Mouse (Mus musculus): ENCODE measurements around the gene Mmp19.

The Mmp19 gene

GRCm38 (mm10) chr10:128790398-128791124, at the start of gene Mmp19:
TSS of gene Mmp19 (plus strand) at chr10:128790910.
- no peak for DNase-seq (ENCODE audit: low read depth in 1 of 2, low spot score in 2 of 2)

GRCm38 (mm10) chr10:128742616-128743015, 48.1 kb upstream of the Mmp19 start:
- DNase-seq (ENCODE audit: low read depth in 1 of 2, low spot score in 2 of 2): no peak

- DNase-seq (ENCODE audit: low read depth in 1 of 2, low spot score in 2 of 2): no peak
Measured at GRCm38 (mm10) chr10:128743235-128743634, 47.5 kb upstream of the Mmp19 start.

- peak in 1 of 2 experiments; percentile 9 for DNase-seq (ENCODE audit: low read depth in 1 of 2, low spot score in 2 of 2)
Measured at GRCm38 (mm10) chr10:128743791-128744191, 46.9 kb upstream of the Mmp19 start.

GRCm38 (mm10) chr10:128744211-128744610, 46.5 kb upstream of the Mmp19 start:
- DNase-seq (ENCODE audit: low read depth in 1 of 2, low spot score in 2 of 2): no peak

GRCm38 (mm10) chr10:128744680-128745601, 45.8 kb upstream of the Mmp19 start, which contains the start of gene Dgka:
TSS of gene Dgka (minus strand) at chr10:128744855.
- no peak for DNase-seq (ENCODE audit: low read depth in 1 of 2, low spot score in 2 of 2)

- no peak for DNase-seq (ENCODE audit: low read depth in 1 of 2, low spot score in 2 of 2)
Measured at GRCm38 (mm10) chr10:128745946-128746613, 44.6 kb upstream of the Mmp19 start.

GRCm38 (mm10) chr10:128746972-128747645, 43.6 kb upstream of the Mmp19 start:
- no peak for DNase-seq (ENCODE audit: low read depth in 1 of 2, low spot score in 2 of 2)

- peak; percentile 54 to 66 for DNase-seq (ENCODE audit: low read depth in 1 of 2, low spot score in 2 of 2)
Measured at GRCm38 (mm10) chr10:128747646-128748251, 43.0 kb upstream of the Mmp19 start, which contains the start of gene Pym1. TSS of gene Pym1 (plus strand) at chr10:128747889.

GRCm38 (mm10) chr10:128748252-128748864, 42.4 kb upstream of the Mmp19 start:
- no peak for DNase-seq (ENCODE audit: low read depth in 1 of 2, low spot score in 2 of 2)

GRCm38 (mm10) chr10:128772895-128773294, 17.8 kb upstream of the Mmp19 start:
- DNase-seq (ENCODE audit: low read depth in 1 of 2, low spot score in 2 of 2): no peak

- DNase-seq (ENCODE audit: low read depth in 1 of 2, low spot score in 2 of 2): no peak
Measured at GRCm38 (mm10) chr10:128773685-128774084, 17.0 kb upstream of the Mmp19 start.

- no peak for DNase-seq (ENCODE audit: low read depth in 1 of 2, low spot score in 2 of 2)
Measured at GRCm38 (mm10) chr10:128778441-128778840, 12.3 kb upstream of the Mmp19 start.

- DNase-seq (ENCODE audit: low read depth in 1 of 2, low spot score in 2 of 2): peak; percentile 70 to 89
Measured at GRCm38 (mm10) chr10:128779011-128779795, 11.5 kb upstream of the Mmp19 start.

- peak in 1 of 2 experiments; percentile 34 for DNase-seq (ENCODE audit: low read depth in 1 of 2, low spot score in 2 of 2)
Measured at GRCm38 (mm10) chr10:128780200-128780599, 10.5 kb upstream of the Mmp19 start.

GRCm38 (mm10) chr10:128792041-128792440, 1.3 kb downstream of the Mmp19 start:
- no peak for DNase-seq (ENCODE audit: low read depth in 1 of 2, low spot score in 2 of 2)

GRCm38 (mm10) chr10:128793258-128793657, 2.5 kb downstream of the Mmp19 start:
- DNase-seq (ENCODE audit: low read depth in 1 of 2, low spot score in 2 of 2): no peak

- no peak for DNase-seq (ENCODE audit: low read depth in 1 of 2, low spot score in 2 of 2)
Measured at GRCm38 (mm10) chr10:128794391-128794790, 3.7 kb downstream of the Mmp19 start.

GRCm38 (mm10) chr10:128795581-128795980, 4.9 kb downstream of the Mmp19 start:
- DNase-seq (ENCODE audit: low read depth in 1 of 2, low spot score in 2 of 2): no peak

All from monocyte, adult 2 months (primary cell).